In genomic region chr13:120106504-120106903, GRCm38 (mm10) we compare ENCODE assay signal across 1 mouse cellular context. TPM values are rescaled to one million over a fixed set of nuclear protein-coding genes. Genes with fewer than 3 reads are reported as not detected.
"Had no signal": no experiment of that assay in that cellular context is flagged by ENCODE, and none has a peak within 500 bp of the region (broad histone marks: within the 10 kb centered on the region; RNA-seq: fewer than 3 reads in every experiment).

No protein-coding gene starts in this region.

RNA-seq across cellular contexts. Expression of gene Gm20767, which starts 33.5 kb away (rescaled TPM):
- total RNA-seq: neutrophil, adult 5-6 weeks had no signal
